Mouse (Mus musculus) lung, embryonic 15.5 days (tissue): ENCODE measurements around the gene Tmem266. TPM values are rescaled to one million over a fixed set of nuclear protein-coding genes. Genes with fewer than 3 reads are reported as not detected.

ENCODE experiments used
- ATAC-seq: fragments of 200-750 bp; cut with Nextera tagmentation; 2 replicates; pipeline ENCODE4 v1.8.0; 2017; ENCODE audit warnings: moderate number of reproducible peaks, borderline replicate concordance; ENCODE audit not compliant: low FRiP score, low TSS enrichment; ENCODE audit errors: extremely low read depth
- H3K27ac ChIP-seq: fragments of 300-500 bp; sonication (generic); 2 replicates; pipeline ENCODE4 v1.5.1; 2015; ENCODE audit warnings: moderate library complexity, mild to moderate bottlenecking, inconsistent platforms
- H3K27me3 ChIP-seq: fragments of 300-500 bp; sonication (generic); 2 replicates; pipeline ENCODE4 v1.6.1; 2015; ENCODE audit warnings: inconsistent platforms
- H3K36me3 ChIP-seq: fragments of 300-500 bp; sonication (generic); 2 replicates; pipeline ENCODE4 v1.6.1; 2015; ENCODE audit warnings: inconsistent platforms
- H3K4me1 ChIP-seq: fragments of 300-500 bp; sonication (generic); 2 replicates; pipeline ENCODE4 v1.6.1; 2015; ENCODE audit warnings: inconsistent platforms
- H3K4me2 ChIP-seq: fragments of 300-500 bp; sonication (generic); 2 replicates; pipeline ENCODE4 v1.6.1; 2015; ENCODE audit warnings: inconsistent platforms, mild to moderate bottlenecking, moderate library complexity
- H3K4me3 ChIP-seq: fragments of 300-500 bp; sonication (generic); 2 replicates; pipeline ENCODE4 v1.5.1; 2015; ENCODE audit warnings: mild to moderate bottlenecking, inconsistent platforms
- H3K9ac ChIP-seq: fragments of 300-500 bp; sonication (generic); 2 replicates; pipeline ENCODE4 v1.6.1; 2015; ENCODE audit warnings: inconsistent platforms
- H3K9me3 ChIP-seq: fragments of 300-500 bp; sonication (generic); 2 replicates; pipeline ENCODE4 v1.6.1; 2016; ENCODE audit warnings: inconsistent platforms
- WGBS: fragments of 180-500 bp; shearing (Covaris S2); methylation state at CpG from one replicate; pipeline ENCODE4 v1.1.7; 2015; 5-methylcytosine and 5-hydroxymethylcytosine counted together
- polyA plus RNA-seq: library from polyadenylated mRNA; unstranded; fragments of >200 nt; fragmentation: Nextera tagmentation; extraction: Ambion mirVana; gene quantifications from 2 replicates; pipeline ENCODE4 v1.2.1, GENCODE M21; 2015

The Tmem266 gene
- polyA plus RNA-seq = 0.15 and 0.24 TPM in 2 replicates

GRCm38 (mm10) chr9:55326515-55327233 is at the start of gene Tmem266, which contains the start of gene Nrg4:
Gene Tmem266, plus strand, starts transcription at chr9:55326913.
Gene Nrg4, minus strand, starts transcription at chr9:55326844.
- Histone ChIP-seq H3K9me3 (no peaks in the 10 kb centered on the region), H3K4me2 (peak within 1 kb of the TSS; percentile 95), H3K27me3 (peaks cover 64% of the 10 kb centered on the region), H3K27ac (no peak within 1 kb of the TSS), H3K9ac (peak within 1 kb of the TSS; percentile 69), H3K36me3 (no peaks in the 10 kb centered on the region), H3K4me1 (peaks cover 6% of the 10 kb centered on the region; the same call in 1 of the 2 replicates), H3K4me3 (peak within 1 kb of the TSS; percentile 72)
- WGBS = under 1% methylated on average over 52 of the region's 82 CpGs
- peak; percentile 90 for ATAC-seq

GRCm38 (mm10) chr9:55277562-55277961 is 49.2 kb upstream of the Tmem266 start:
- no peak overlapping the region for H3K9ac ChIP-seq
- no peak for ATAC-seq
- no peak overlapping the region for H3K27ac ChIP-seq
- WGBS = 68% methylated on average over 4 of the region's 4 CpGs
- no peaks in the 10 kb centered on the region for H3K36me3 ChIP-seq
- H3K27me3 ChIP-seq = no peaks in the 10 kb centered on the region
- no peak overlapping the region for H3K4me3 ChIP-seq
- H3K9me3 ChIP-seq = no peaks in the 10 kb centered on the region
- no peak overlapping the region for H3K4me2 ChIP-seq
- 0 out of 2 replicates have a peak, but pooled peaks cover 2% of the 10 kb centered on the region for H3K4me1 ChIP-seq

GRCm38 (mm10) chr9:55279114-55279825 is 47.4 kb upstream of the Tmem266 start:
- H3K4me3 ChIP-seq = no peak overlapping the region
- H3K27me3 ChIP-seq = no peaks in the 10 kb centered on the region
- no peaks in the 10 kb centered on the region for H3K9me3 ChIP-seq
- H3K27ac ChIP-seq = no peak overlapping the region
- WGBS = 76% methylated on average over 8 of the region's 8 CpGs
- 0 out of 2 replicates have a peak, but pooled peaks cover 3% of the 10 kb centered on the region for H3K4me1 ChIP-seq
- H3K4me2 ChIP-seq = no peak overlapping the region
- no peaks in the 10 kb centered on the region for H3K36me3 ChIP-seq
- no peak overlapping the region for H3K9ac ChIP-seq
- ATAC-seq = no peak

GRCm38 (mm10) chr9:55283516-55283915 is 43.2 kb upstream of the Tmem266 start:
- Histone ChIP-seq H3K36me3 (no peaks in the 10 kb centered on the region), H3K4me1 (0 out of 2 replicates have a peak, but pooled peaks cover 3% of the 10 kb centered on the region), H3K27me3 (no peaks in the 10 kb centered on the region), H3K9me3 (no peaks in the 10 kb centered on the region), H3K9ac (no peak overlapping the region), H3K27ac (no peak overlapping the region), H3K4me3 (no peak overlapping the region), H3K4me2 (peak overlapping the region; percentile 32)
- no peak for ATAC-seq
- 2% methylated on average over 14 of the region's 14 CpGs for WGBS

GRCm38 (mm10) chr9:55285197-55285596 is 41.5 kb upstream of the Tmem266 start:
- 0 out of 2 replicates have a peak, but pooled peaks cover 3% of the 10 kb centered on the region for H3K4me1 ChIP-seq
- no peaks in the 10 kb centered on the region for H3K27me3 ChIP-seq
- H3K4me3 ChIP-seq = no peak overlapping the region
- WGBS = 59% methylated on average over 3 of the region's 3 CpGs
- H3K27ac ChIP-seq = no peak overlapping the region
- H3K9me3 ChIP-seq = no peaks in the 10 kb centered on the region
- H3K9ac ChIP-seq = no peak overlapping the region
- ATAC-seq = no peak
- H3K4me2 ChIP-seq = no peak overlapping the region
- H3K36me3 ChIP-seq = no peaks in the 10 kb centered on the region

GRCm38 (mm10) chr9:55289475-55290198 is 37.1 kb upstream of the Tmem266 start:
- 29% methylated on average over 3 of the region's 3 CpGs for WGBS
- no peak overlapping the region for H3K9ac ChIP-seq

GRCm38 (mm10) chr9:55291966-55292365 is 34.7 kb upstream of the Tmem266 start:
- Histone ChIP-seq H3K27ac (no peak overlapping the region), H3K4me3 (no peak overlapping the region), H3K4me1 (no peaks in the 10 kb centered on the region), H3K27me3 (no peaks in the 10 kb centered on the region), H3K9me3 (no peaks in the 10 kb centered on the region), H3K36me3 (no peaks in the 10 kb centered on the region), H3K4me2 (no peak overlapping the region), H3K9ac (no peak overlapping the region)
- WGBS = 87% methylated on average over 4 of the region's 4 CpGs
- ATAC-seq = no peak

More at GRCm38 (mm10) chr9:55289475-55290198, 37.1 kb upstream of the Tmem266 start:
- H3K9me3 ChIP-seq = no peaks in the 10 kb centered on the region
- H3K4me3 ChIP-seq = no peak overlapping the region
- no peaks in the 10 kb centered on the region for H3K36me3 ChIP-seq
- ATAC-seq = no peak
- no peak overlapping the region for H3K27ac ChIP-seq
- no peak overlapping the region for H3K4me2 ChIP-seq
- no peaks in the 10 kb centered on the region for H3K4me1 ChIP-seq
- H3K27me3 ChIP-seq = no peaks in the 10 kb centered on the region

GRCm38 (mm10) chr9:55296221-55296620 is 30.5 kb upstream of the Tmem266 start:
- Histone ChIP-seq H3K27me3 (no peaks in the 10 kb centered on the region), H3K27ac (no peak overlapping the region), H3K9me3 (no peaks in the 10 kb centered on the region), H3K4me1 (no peaks in the 10 kb centered on the region), H3K9ac (no peak overlapping the region), H3K36me3 (no peaks in the 10 kb centered on the region), H3K4me2 (no peak overlapping the region), H3K4me3 (no peak overlapping the region)
- no peak for ATAC-seq
- WGBS = 63% methylated on average over 2 of the region's 2 CpGs

GRCm38 (mm10) chr9:55307066-55307465 is 19.6 kb upstream of the Tmem266 start:
- no peaks in the 10 kb centered on the region for H3K4me1 ChIP-seq
- no peak overlapping the region for H3K4me2 ChIP-seq
- no peak overlapping the region for H3K27ac ChIP-seq
- WGBS = 24% methylated on average over 2 of the region's 2 CpGs
- H3K4me3 ChIP-seq = no peak overlapping the region
- no peaks in the 10 kb centered on the region for H3K27me3 ChIP-seq
- ATAC-seq = no peak
- no peaks in the 10 kb centered on the region for H3K9me3 ChIP-seq
- H3K36me3 ChIP-seq = no peaks in the 10 kb centered on the region
- no peak overlapping the region for H3K9ac ChIP-seq

- Histone ChIP-seq H3K27ac (no peak overlapping the region), H3K9me3 (no peaks in the 10 kb centered on the region), H3K4me3 (no peak overlapping the region), H3K27me3 (no peaks in the 10 kb centered on the region), H3K9ac (no peak overlapping the region), H3K36me3 (no peaks in the 10 kb centered on the region), H3K4me1 (no peaks in the 10 kb centered on the region), H3K4me2 (no peak overlapping the region)
- ATAC-seq = no peak
- WGBS = 46% methylated on average over 5 of the region's 5 CpGs
Measured at GRCm38 (mm10) chr9:55307557-55307956, 19.2 kb upstream of the Tmem266 start.

GRCm38 (mm10) chr9:55308455-55308854 is 18.3 kb upstream of the Tmem266 start:
- Histone ChIP-seq H3K9ac (no peak overlapping the region), H3K36me3 (no peaks in the 10 kb centered on the region), H3K27me3 (no peaks in the 10 kb centered on the region), H3K27ac (no peak overlapping the region), H3K9me3 (no peaks in the 10 kb centered on the region), H3K4me2 (no peak overlapping the region), H3K4me3 (no peak overlapping the region), H3K4me1 (no peaks in the 10 kb centered on the region)
- ATAC-seq = no peak
- 72% methylated on average over 5 of the region's 5 CpGs for WGBS
